Mouse (Mus musculus): ENCODE measurements at regions not wholly inside any gene's neighbourhood (a gene's known extent, or its start where the extent isn't known, plus 50 kb on each side); places are given as distances from the start of the nearest gene placed in this dataset.

DNA sequence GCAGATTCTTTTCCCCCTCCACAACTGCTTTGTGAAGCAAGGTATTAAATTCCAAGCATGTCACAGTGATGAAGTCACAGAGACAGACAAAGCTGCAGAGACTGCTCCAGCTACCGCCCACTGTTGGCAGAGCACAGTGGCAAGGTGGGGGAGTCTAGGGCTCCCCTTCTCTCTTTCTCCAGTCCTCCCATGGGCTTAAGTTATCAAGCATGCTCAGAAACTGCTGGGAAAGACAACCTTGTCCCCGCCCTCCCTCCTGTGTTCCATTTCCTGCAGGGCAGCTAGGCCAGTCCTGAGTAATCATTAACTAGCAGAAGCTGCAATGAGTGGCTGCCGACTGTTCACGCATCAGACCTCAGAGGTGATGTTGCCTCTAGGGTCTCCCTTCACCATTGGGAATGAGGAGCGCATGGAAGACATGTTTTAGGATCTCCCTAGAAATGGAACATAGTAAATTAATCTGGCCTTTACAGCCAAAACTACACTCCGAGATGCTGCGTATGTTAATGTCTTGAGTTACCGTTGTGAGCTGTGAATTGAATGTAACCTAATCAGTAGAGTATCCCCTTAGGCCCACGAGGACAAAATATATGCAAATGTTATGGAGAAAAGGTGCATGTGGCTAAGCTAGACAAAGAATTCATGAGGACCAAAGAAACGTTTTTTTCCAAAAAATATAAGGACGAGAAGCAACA lies 372.5 kb upstream of the Acvr2a start:
- no peak for TF ChIP-seq CTCF (IDR thresholded peaks at IDR 0.05; ENCODE audit: control insufficient read depth, insufficient read depth, insufficient read length)
- no peak for TF ChIP-seq MYOG (IDR thresholded peaks at IDR 0.05; ENCODE audit: control insufficient read depth, extremely low read depth, insufficient read length)
- no peak for TF ChIP-seq MAX (IDR thresholded peaks at IDR 0.05)

Data from C2C12 (cell line).